In the genomic region with DNA sequence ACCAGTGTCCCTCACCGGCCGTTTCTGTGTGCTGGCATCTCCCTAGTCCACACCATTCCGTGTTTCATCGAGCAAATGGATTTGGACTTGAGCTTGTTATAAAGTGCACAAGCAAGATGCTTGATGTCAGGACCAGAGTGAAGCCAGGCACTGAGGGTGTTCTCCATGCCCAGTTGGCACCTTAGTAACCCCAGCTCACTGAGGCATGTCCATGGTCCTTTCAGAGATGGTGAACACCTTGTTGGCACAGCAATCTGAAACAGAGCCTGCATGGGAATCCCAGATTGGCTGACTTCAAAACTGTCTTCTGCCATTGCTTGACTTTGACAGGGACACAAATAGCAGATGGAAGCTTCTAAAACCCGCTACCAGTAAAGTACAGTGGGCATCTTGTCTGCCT, we compare ENCODE assay signal across 18 mouse cellular contexts.
A peak's percentile ranks its signal among the peaks of the same experiment; 100 is the strongest.
DNase-seq lines count a peak whose midpoint lies in the region; ATAC-seq lines count a peak whose summit lies in the region.
"Had no signal": no experiment of that assay in that cellular context is flagged by ENCODE, and none has a peak within 500 bp of the region (broad histone marks: within the 10 kb centered on the region; RNA-seq: fewer than 3 reads in every experiment).

No protein-coding gene starts in this region.

- no peak overlapping the region for H3K9ac ChIP-seq in forebrain, embryonic 15.5 days (replicated peaks)
- H3K9ac ChIP-seq in forebrain, embryonic 11.5 days (ENCODE audit: low read length) = no peak overlapping the region
- H3K9ac ChIP-seq in hindbrain, embryonic 13.5 days = no peak overlapping the region
- H3K9ac ChIP-seq in midbrain, embryonic 16.5 days (ENCODE audit: low read depth, low read length) = peak overlapping the region; percentile 20; the same call in 1 of the 2 replicates
- H3K9ac ChIP-seq in heart, embryonic 12.5 days = no peak overlapping the region
- H3K9ac ChIP-seq: embryonic facial prominence, embryonic 12.5 days; intestine, embryonic 15.5 days; limb, embryonic 12.5 days; liver, embryonic 13.5 days had no signal

- no peak overlapping the region for H3K4me3 ChIP-seq in forebrain, embryonic 15.5 days
- H3K4me3 ChIP-seq in forebrain, embryonic 11.5 days (ENCODE audit: low read depth, low read length) = no peak overlapping the region
- H3K4me3 ChIP-seq in hindbrain, embryonic 13.5 days = no peak overlapping the region
- H3K4me3 ChIP-seq in midbrain, embryonic 16.5 days (ENCODE audit: low read depth, low read length) = no peak overlapping the region
- no peak overlapping the region for H3K4me3 ChIP-seq in heart, embryonic 12.5 days
- H3K4me3 ChIP-seq: embryonic facial prominence, embryonic 12.5 days; intestine, embryonic 15.5 days; limb, embryonic 12.5 days; liver, embryonic 13.5 days had no signal

- ATAC-seq in forebrain, embryonic 15.5 days (replicated peaks) = no peak
- no peak for ATAC-seq in forebrain, embryonic 11.5 days (replicated peaks; ENCODE audit: low FRiP score)
- no peak for ATAC-seq in hindbrain, embryonic 13.5 days (ENCODE audit: low FRiP score)
- no peak for ATAC-seq in midbrain, embryonic 16.5 days
- ATAC-seq in heart, embryonic 12.5 days (ENCODE audit: insufficient number of reproducible peaks, low FRiP score) = no peak
- ATAC-seq: activated CD4-positive, CD25-positive, alpha-beta regulatory T cell, adult 4 months; intestine, embryonic 15.5 days; Patski had no signal

- 75% methylated on average over 5 of the region's 5 CpGs for WGBS in forebrain, embryonic 15.5 days
- WGBS in forebrain, embryonic 11.5 days = 87% methylated on average over 5 of the region's 5 CpGs
- 88% methylated on average over 5 of the region's 5 CpGs for WGBS in hindbrain, embryonic 13.5 days
- WGBS in midbrain, embryonic 16.5 days = 86% methylated on average over 5 of the region's 5 CpGs
- 72% methylated on average over 5 of the region's 5 CpGs for WGBS in heart, embryonic 12.5 days

- H3K4me1 ChIP-seq in forebrain, embryonic 15.5 days = peaks cover 22% of the 10 kb centered on the region
- H3K4me1 ChIP-seq in forebrain, embryonic 11.5 days (replicated peaks; ENCODE audit: control insufficient read depth, insufficient read depth, low read length) = peaks cover 4% of the 10 kb centered on the region; the same call in 1 of the 2 replicates
- H3K4me1 ChIP-seq in hindbrain, embryonic 13.5 days (replicated peaks) = peaks cover 47% of the 10 kb centered on the region
- H3K4me1 ChIP-seq in midbrain, embryonic 16.5 days (ENCODE audit: control insufficient read depth, insufficient read depth, low read length) = peaks cover 20% of the 10 kb centered on the region
- peaks cover 11% of the 10 kb centered on the region for H3K4me1 ChIP-seq in heart, embryonic 12.5 days (replicated peaks)
- H3K4me1 ChIP-seq: limb, embryonic 12.5 days; liver, embryonic 13.5 days had no signal

- H3K36me3 ChIP-seq in forebrain, embryonic 15.5 days = no peaks in the 10 kb centered on the region
- no peaks in the 10 kb centered on the region for H3K36me3 ChIP-seq in forebrain, embryonic 11.5 days (ENCODE audit: control insufficient read depth, insufficient read depth, low read length)
- no peaks in the 10 kb centered on the region for H3K36me3 ChIP-seq in hindbrain, embryonic 13.5 days
- H3K36me3 ChIP-seq in midbrain, embryonic 16.5 days (ENCODE audit: control insufficient read depth, insufficient read depth, low read length) = no peaks in the 10 kb centered on the region
- no peaks in the 10 kb centered on the region for H3K36me3 ChIP-seq in heart, embryonic 12.5 days
- H3K36me3 ChIP-seq: embryonic facial prominence, embryonic 12.5 days; intestine, embryonic 15.5 days; limb, embryonic 12.5 days; liver, embryonic 13.5 days had no signal

- no peak overlapping the region for H3K4me2 ChIP-seq in forebrain, embryonic 15.5 days (replicated peaks)
- H3K4me2 ChIP-seq in forebrain, embryonic 11.5 days (ENCODE audit: low read depth, low read length, severe bottlenecking) = no peak overlapping the region
- H3K4me2 ChIP-seq in hindbrain, embryonic 13.5 days = no peak overlapping the region
- no peak overlapping the region for H3K4me2 ChIP-seq in midbrain, embryonic 16.5 days (ENCODE audit: low read length)
- no peak overlapping the region for H3K4me2 ChIP-seq in heart, embryonic 12.5 days
- H3K4me2 ChIP-seq: embryonic facial prominence, embryonic 12.5 days; heart, embryonic 11.5 days; intestine, embryonic 15.5 days; limb, embryonic 12.5 days; liver, embryonic 13.5 days had no signal

- DNase-seq in forebrain, embryonic 11.5 days (ENCODE audit: low spot score) = no peak
- peak; percentile 57 to 68 for DNase-seq in cerebellum, postnatal 14 days
- DNase-seq in left cerebral cortex, adult 9 months (ENCODE audit: low spot score in 2 of 2) = no peak
- no peak for DNase-seq in retina, postnatal 1 day
- DNase-seq: adrenal gland, postnatal 25 days; liver, embryonic 13.5 days; right cerebral cortex, postnatal 25 days; thymus, postnatal 36 days had no signal

- H3K9me3 ChIP-seq in forebrain, embryonic 15.5 days = no peaks in the 10 kb centered on the region
- H3K9me3 ChIP-seq in forebrain, embryonic 11.5 days (ENCODE audit: control insufficient read depth, low read length) = no peaks in the 10 kb centered on the region
- H3K9me3 ChIP-seq in hindbrain, embryonic 13.5 days = no peaks in the 10 kb centered on the region
- H3K9me3 ChIP-seq in midbrain, embryonic 16.5 days (replicated peaks; ENCODE audit: control insufficient read depth, low read length, poor library complexity, severe bottlenecking) = no peaks in the 10 kb centered on the region
- no peaks in the 10 kb centered on the region for H3K9me3 ChIP-seq in heart, embryonic 12.5 days (replicated peaks)
- H3K9me3 ChIP-seq: embryonic facial prominence, embryonic 12.5 days; intestine, embryonic 15.5 days; limb, embryonic 12.5 days; liver, embryonic 13.5 days had no signal

- H3K27ac ChIP-seq in forebrain, embryonic 15.5 days (replicated peaks) = peak overlapping the region; percentile 77
- H3K27ac ChIP-seq in forebrain, embryonic 11.5 days (ENCODE audit: low read depth, low read length) = no peak overlapping the region
- peak overlapping the region; percentile 84 for H3K27ac ChIP-seq in hindbrain, embryonic 13.5 days
- H3K27ac ChIP-seq in midbrain, embryonic 16.5 days (ENCODE audit: low read length) = peak overlapping the region; percentile 82
- H3K27ac ChIP-seq in heart, embryonic 12.5 days (ENCODE audit: poor library complexity, severe bottlenecking) = no peak overlapping the region
- H3K27ac ChIP-seq: embryonic facial prominence, embryonic 12.5 days; intestine, embryonic 15.5 days; limb, embryonic 12.5 days; liver, embryonic 13.5 days had no signal

- H3K27me3 ChIP-seq in forebrain, embryonic 15.5 days = no peaks in the 10 kb centered on the region
- no peaks in the 10 kb centered on the region for H3K27me3 ChIP-seq in forebrain, embryonic 11.5 days (ENCODE audit: control insufficient read depth, insufficient read depth, low read length)
- H3K27me3 ChIP-seq in hindbrain, embryonic 13.5 days = no peaks in the 10 kb centered on the region
- H3K27me3 ChIP-seq in midbrain, embryonic 16.5 days (ENCODE audit: control insufficient read depth, insufficient read depth, low read depth, low read length) = no peaks in the 10 kb centered on the region
- no peaks in the 10 kb centered on the region for H3K27me3 ChIP-seq in heart, embryonic 12.5 days (replicated peaks)
- H3K27me3 ChIP-seq: embryonic facial prominence, embryonic 12.5 days; limb, embryonic 12.5 days; liver, embryonic 13.5 days; Patski had no signal

Comparison
In these comparisons a context has a peak if more than half of its experiments do, and no peak if none do; other contexts are left out.
1. H3K27ac ChIP-seq: peak in forebrain, embryonic 15.5 days (single experiment), hindbrain, embryonic 13.5 days (single experiment) and midbrain, embryonic 16.5 days (single experiment); none in forebrain, embryonic 11.5 days (single experiment) and heart, embryonic 12.5 days (single experiment).
2. DNase-seq: peak in cerebellum, postnatal 14 days (2 of 2); none in forebrain, embryonic 11.5 days (single experiment), left cerebral cortex, adult 9 months (0 of 2) and retina, postnatal 1 day (single experiment).